Mouse (Mus musculus): ENCODE measurements around the gene Trim7. TPM values are rescaled to one million over a fixed set of nuclear protein-coding genes. Genes with fewer than 3 reads are reported as not detected.

The Trim7 gene
- polyA plus RNA-seq, 1 experiment from 2014 or later = 0.16 TPM

- Histone ChIP-seq H3K36me3 (replicated peaks) (no peaks in the 10 kb centered on the region), H3K27ac (replicated peaks) (no peak overlapping the region), H3K4me3 (no peak overlapping the region), H3K4me1 (peaks cover 19% of the 10 kb centered on the region), H3K9me3 (no peaks in the 10 kb centered on the region), H3K27me3 (replicated peaks; ENCODE audit: low read depth, poor library complexity, severe bottlenecking) (peaks cover 34% of the 10 kb centered on the region)
- no peak for DNase-seq (ENCODE audit: low spot score)
- 61% methylated on average over 2 of the region's 2 CpGs for WGBS
These were observed 24.3 kb downstream of the Trim7 start for GRCm38 (mm10) chr11:48850240-48850639.

DNA sequence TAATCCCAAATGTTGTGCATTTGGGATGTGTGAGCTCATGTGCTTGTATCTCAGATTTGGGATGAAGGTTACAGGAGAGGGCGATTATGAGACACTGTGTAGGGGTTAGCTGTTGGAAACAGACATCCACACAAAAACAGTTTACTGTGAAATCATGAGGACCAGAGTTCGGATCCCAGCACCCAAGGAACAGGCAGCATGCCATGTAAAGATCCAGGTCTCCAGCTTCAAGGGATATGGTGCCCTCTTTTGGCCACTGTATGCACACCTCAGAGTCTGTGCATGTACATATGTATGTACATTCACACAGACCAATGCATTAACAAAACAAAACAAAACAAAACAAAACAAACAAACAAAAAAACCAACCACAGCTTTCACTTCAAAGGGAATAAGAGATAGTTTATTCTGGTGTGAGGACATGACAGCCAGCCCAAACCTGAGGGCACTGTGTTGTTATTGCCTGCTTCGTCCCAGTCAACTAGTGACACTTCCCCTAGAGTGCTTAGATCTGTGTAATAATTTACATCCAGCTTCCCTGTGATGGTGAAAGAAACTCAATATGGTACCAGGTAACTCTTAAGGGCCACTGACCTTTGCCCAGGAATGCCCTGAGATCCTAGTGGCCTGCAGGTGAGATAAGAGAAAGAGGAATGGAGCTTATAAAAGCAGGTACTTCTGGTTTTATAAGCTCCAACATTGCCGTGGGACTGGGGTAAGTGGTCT lies 25.5 kb downstream of the Trim7 start:
- Histone ChIP-seq H3K4me1 (peaks cover 19% of the 10 kb centered on the region), H3K4me3 (no peak overlapping the region), H3K9me3 (no peaks in the 10 kb centered on the region), H3K36me3 (replicated peaks) (no peaks in the 10 kb centered on the region), H3K27ac (replicated peaks) (no peak overlapping the region), H3K27me3 (replicated peaks; ENCODE audit: low read depth, poor library complexity, severe bottlenecking) (peaks cover 30% of the 10 kb centered on the region)
- DNase-seq (ENCODE audit: low spot score) = no peak
- whole genome bisulfite sequencing = 79% methylated on average over 4 of the region's 4 CpGs

DNA sequence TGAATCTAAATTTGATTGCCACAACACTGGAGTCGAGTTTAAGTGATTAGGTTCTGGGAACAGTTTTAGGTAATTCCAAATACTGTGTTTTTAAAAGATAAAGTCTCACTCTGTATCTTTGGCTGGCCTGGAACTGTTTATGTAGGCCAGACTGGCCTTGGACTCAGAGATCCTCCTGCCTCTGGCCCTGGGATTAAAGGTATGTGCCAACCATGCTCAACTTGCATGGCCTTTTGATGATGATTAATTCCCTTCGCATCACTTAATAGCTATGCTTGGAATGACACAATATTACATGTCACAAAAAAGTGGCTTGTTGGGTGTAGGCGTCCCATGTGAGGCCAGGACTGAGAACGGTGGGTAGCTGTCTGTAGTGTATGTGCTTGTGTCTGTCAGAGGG lies 26.2 kb downstream of the Trim7 start:
- 78% methylated on average over 4 of the region's 4 CpGs for WGBS
- no peak overlapping the region for H3K27ac ChIP-seq (replicated peaks)
- no peaks in the 10 kb centered on the region for H3K36me3 ChIP-seq (replicated peaks)
- H3K9me3 ChIP-seq = no peaks in the 10 kb centered on the region
- H3K27me3 ChIP-seq (replicated peaks; ENCODE audit: low read depth, poor library complexity, severe bottlenecking) = peaks cover 30% of the 10 kb centered on the region
- H3K4me3 ChIP-seq = peak overlapping the region; percentile 70; the same call in 1 of the 2 replicates
- DNase-seq (ENCODE audit: low spot score) = no peak
- H3K4me1 ChIP-seq = peaks cover 19% of the 10 kb centered on the region

DNA sequence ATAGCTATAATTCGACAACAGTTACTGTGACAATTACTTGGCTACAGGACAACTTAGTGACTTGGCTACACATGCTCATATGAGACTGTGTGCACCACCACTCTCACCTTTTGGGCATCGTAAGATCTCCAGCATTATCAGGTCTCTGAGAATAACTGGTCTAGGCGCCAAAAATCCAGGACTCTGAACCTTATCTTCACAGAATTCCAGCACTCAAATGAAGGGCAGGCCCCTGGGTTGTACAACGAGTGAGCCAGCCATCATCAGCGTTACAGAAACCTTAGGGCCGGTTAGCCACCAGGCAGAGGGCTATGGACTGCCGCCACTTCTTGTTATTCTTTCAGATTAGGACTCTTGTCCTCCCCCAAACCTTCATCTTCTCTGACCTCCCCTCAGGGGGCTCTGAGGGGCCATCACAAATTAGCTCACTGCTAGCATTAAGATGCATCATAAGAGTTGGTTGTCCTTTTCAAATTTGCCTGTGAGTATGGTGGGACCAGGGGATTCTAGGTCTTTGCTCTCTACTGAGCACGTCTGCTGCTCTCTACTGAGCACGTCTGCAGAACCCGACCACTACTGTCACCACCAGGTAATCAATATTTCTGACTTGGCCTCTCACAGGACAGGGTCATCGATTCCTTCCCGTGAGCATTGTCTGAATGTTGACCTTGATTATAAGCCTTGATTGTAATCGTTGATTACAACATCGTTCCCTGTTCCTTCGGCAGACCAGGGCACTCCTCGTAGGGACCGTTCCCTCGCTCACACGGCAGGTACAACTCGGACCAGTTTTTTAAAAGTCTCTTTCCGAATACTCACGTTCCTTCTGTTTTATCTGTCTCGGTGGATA lies 26.9 kb downstream of the Trim7 start:
- H3K4me3 ChIP-seq = peak overlapping the region; percentile 70
- no peaks in the 10 kb centered on the region for H3K36me3 ChIP-seq (replicated peaks)
- DNase-seq (ENCODE audit: low spot score) = no peak
- peaks cover 29% of the 10 kb centered on the region for H3K27me3 ChIP-seq (replicated peaks; ENCODE audit: low read depth, poor library complexity, severe bottlenecking)
- WGBS = 8% methylated on average over 23 of the region's 23 CpGs
- H3K4me1 ChIP-seq = peaks cover 22% of the 10 kb centered on the region
- no peak overlapping the region for H3K27ac ChIP-seq (replicated peaks)
- H3K9me3 ChIP-seq = no peaks in the 10 kb centered on the region

- peak; percentile 84 for DNase-seq (ENCODE audit: low spot score)
- under 1% methylated on average over 31 of the region's 31 CpGs for WGBS
- H3K9me3 ChIP-seq = no peaks in the 10 kb centered on the region
- peaks cover 28% of the 10 kb centered on the region for H3K4me1 ChIP-seq
- H3K36me3 ChIP-seq (replicated peaks) = no peaks in the 10 kb centered on the region
- peak overlapping the region; percentile 70 for H3K4me3 ChIP-seq
- no peak overlapping the region for H3K27ac ChIP-seq (replicated peaks)
- peaks cover 29% of the 10 kb centered on the region for H3K27me3 ChIP-seq (replicated peaks; ENCODE audit: low read depth, poor library complexity, severe bottlenecking)
These were observed 27.7 kb downstream of the Trim7 start for GRCm38 (mm10) chr11:48853474-48854180.

- peak; percentile 37 for DNase-seq (ENCODE audit: low spot score)
- Histone ChIP-seq H3K4me3 (peak overlapping the region; percentile 70), H3K4me1 (peaks cover 20% of the 10 kb centered on the region), H3K9me3 (no peaks in the 10 kb centered on the region), H3K27me3 (replicated peaks; ENCODE audit: low read depth, poor library complexity, severe bottlenecking) (peaks cover 12% of the 10 kb centered on the region), H3K27ac (replicated peaks) (no peak overlapping the region), H3K36me3 (replicated peaks) (no peaks in the 10 kb centered on the region)
- WGBS = under 1% methylated on average over 6 of the region's 6 CpGs
These were observed 33.1 kb downstream of the Trim7 start for GRCm38 (mm10) chr11:48859014-48859413.

- Histone ChIP-seq H3K36me3 (replicated peaks) (no peaks in the 10 kb centered on the region), H3K4me1 (peaks cover 6% of the 10 kb centered on the region), H3K27me3 (replicated peaks; ENCODE audit: low read depth, poor library complexity, severe bottlenecking) (peaks cover 7% of the 10 kb centered on the region; the same call in 1 of the 2 replicates), H3K27ac (replicated peaks) (no peak overlapping the region), H3K4me3 (no peak overlapping the region), H3K9me3 (no peaks in the 10 kb centered on the region)
- no peak for DNase-seq (ENCODE audit: low spot score)
- WGBS = 78% methylated on average over 1 of the region's 1 CpGs
These were observed 36.9 kb downstream of the Trim7 start for GRCm38 (mm10) chr11:48862784-48863319.

GRCm38 (mm10) chr11:48863808-48864207 lies 37.9 kb downstream of the Trim7 start:
- Histone ChIP-seq H3K4me3 (no peak overlapping the region), H3K27me3 (replicated peaks; ENCODE audit: low read depth, poor library complexity, severe bottlenecking) (no peaks in the 10 kb centered on the region), H3K27ac (replicated peaks) (no peak overlapping the region), H3K4me1 (no peaks in the 10 kb centered on the region), H3K36me3 (replicated peaks) (no peaks in the 10 kb centered on the region), H3K9me3 (no peaks in the 10 kb centered on the region)
- no peak for DNase-seq (ENCODE audit: low spot score)
- 83% methylated on average over 3 of the region's 3 CpGs for WGBS

DNA sequence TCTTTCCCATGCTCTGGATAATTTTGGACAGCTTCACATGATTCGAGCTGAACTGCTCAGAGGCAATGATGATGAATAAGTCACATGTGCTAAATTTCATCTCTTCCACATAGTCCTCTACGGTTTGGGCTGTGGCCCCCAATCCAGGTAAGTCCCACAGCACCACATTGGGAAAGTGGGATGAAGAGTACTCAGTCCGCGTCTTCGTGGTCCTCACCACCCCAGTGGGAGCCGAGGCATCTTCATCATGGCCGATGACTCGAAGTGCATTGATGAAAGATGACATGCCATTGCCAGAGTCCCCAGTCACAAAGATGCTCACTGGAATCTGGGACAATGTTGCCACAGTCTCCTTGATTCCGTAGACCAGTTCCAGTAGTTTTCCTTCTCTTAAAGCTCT lies 40.5 kb downstream of the Trim7 start:
- Histone ChIP-seq H3K36me3 (replicated peaks) (no peaks in the 10 kb centered on the region), H3K27ac (replicated peaks) (no peak overlapping the region), H3K4me1 (peaks cover 10% of the 10 kb centered on the region), H3K27me3 (replicated peaks; ENCODE audit: low read depth, poor library complexity, severe bottlenecking) (peaks cover 13% of the 10 kb centered on the region), H3K9me3 (no peaks in the 10 kb centered on the region), H3K4me3 (no peak overlapping the region)
- WGBS = 92% methylated on average over 9 of the region's 9 CpGs
- DNase-seq (ENCODE audit: low spot score) = no peak

DNA sequence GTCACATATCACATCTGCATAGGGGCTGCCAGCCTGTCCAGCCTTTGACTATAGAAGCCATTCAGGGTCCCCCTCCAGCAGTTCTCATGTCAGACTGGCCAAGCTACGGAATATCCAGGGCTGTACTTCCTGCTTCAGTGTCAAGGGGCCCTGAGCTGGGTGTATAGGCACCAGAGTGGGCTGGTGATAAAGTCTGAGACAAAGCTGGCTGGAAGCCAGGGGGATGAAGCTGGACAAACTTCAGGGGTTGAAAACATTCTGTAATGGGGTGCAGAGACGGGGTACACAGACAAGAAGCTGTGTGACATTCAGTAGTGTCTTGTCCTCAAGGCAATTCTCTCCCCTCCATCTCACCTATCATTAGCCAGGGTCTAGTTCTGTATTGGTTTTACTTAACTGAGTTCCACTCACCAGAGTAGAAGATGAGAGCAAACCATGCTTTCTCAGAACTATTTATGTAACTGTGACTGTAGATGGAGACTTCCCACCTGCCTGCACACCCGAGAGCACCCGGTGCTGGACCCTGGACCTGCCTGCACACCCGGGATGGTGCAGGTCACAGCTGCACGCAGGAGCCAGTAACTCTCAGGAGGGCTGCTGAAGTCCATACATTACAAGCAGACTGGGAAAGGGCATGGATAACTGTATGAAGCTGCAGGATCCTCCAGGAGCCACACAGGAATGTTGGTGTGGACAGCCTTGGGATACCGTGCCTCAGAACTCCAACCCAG lies 43.6 kb downstream of the Trim7 start:
- peaks cover 22% of the 10 kb centered on the region for H3K4me1 ChIP-seq
- no peak for DNase-seq (ENCODE audit: low spot score)
- no peak overlapping the region for H3K4me3 ChIP-seq
- H3K36me3 ChIP-seq (replicated peaks) = no peaks in the 10 kb centered on the region
- H3K9me3 ChIP-seq = no peaks in the 10 kb centered on the region
- WGBS = 72% methylated on average over 7 of the region's 7 CpGs
- no peak overlapping the region for H3K27ac ChIP-seq (replicated peaks)
- H3K27me3 ChIP-seq (replicated peaks; ENCODE audit: low read depth, poor library complexity, severe bottlenecking) = peaks cover 31% of the 10 kb centered on the region

DNA sequence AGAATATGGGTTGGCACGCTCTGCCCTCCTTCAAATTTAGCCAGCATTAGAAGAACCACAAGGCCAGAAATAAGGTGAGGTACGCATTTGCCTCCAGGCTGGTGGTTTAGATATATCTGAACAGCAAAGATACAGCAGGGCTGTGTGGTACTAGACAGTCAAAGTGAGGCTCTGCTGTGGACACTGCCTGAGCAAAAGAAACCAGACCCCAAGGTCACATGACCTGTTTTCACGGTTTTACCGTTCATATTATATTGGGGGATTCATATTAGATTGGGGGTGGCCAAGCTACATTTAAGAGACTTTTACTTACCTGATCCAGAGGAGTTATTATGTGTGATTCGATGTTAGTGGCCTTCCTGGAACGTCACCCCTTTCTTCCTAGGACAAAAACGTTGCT lies 44.8 kb downstream of the Trim7 start:
- no peak for DNase-seq (ENCODE audit: low spot score)
- WGBS = 35% methylated on average over 7 of the region's 7 CpGs
- H3K4me1 ChIP-seq = peaks cover 25% of the 10 kb centered on the region
- H3K36me3 ChIP-seq (replicated peaks) = no peaks in the 10 kb centered on the region
- peak overlapping the region; percentile 59 for H3K4me3 ChIP-seq
- peaks cover 31% of the 10 kb centered on the region for H3K27me3 ChIP-seq (replicated peaks; ENCODE audit: low read depth, poor library complexity, severe bottlenecking)
- peak overlapping the region; percentile 66; the same call in 1 of the 2 replicates for H3K27ac ChIP-seq (replicated peaks)
- no peaks in the 10 kb centered on the region for H3K9me3 ChIP-seq

Data from embryonic facial prominence, embryonic 10.5 days (tissue).